Mouse (Mus musculus) ES-E14 (cell line): ENCODE measurements around the gene Masp2.

Source experiments
- HCFC1 ChIP-seq: IDR thresholded peaks from 2 replicates; pipeline ENCODE4 v1.6.1; 2012; ENCODE audit warnings: low read length, inconsistent platforms, borderline replicate concordance; ENCODE audit not compliant: insufficient read depth
- ZC3H11A ChIP-seq: IDR thresholded peaks from 2 replicates; pipeline ENCODE4 v1.6.1; 2012; ENCODE audit warnings: low read depth, mild to moderate bottlenecking, inconsistent platforms, low read length, borderline replicate concordance
- ZNF384 ChIP-seq: IDR thresholded peaks from 2 replicates; pipeline ENCODE4 v1.6.1; 2012; ENCODE audit warnings: low read depth, low read length, inconsistent platforms

DNA sequence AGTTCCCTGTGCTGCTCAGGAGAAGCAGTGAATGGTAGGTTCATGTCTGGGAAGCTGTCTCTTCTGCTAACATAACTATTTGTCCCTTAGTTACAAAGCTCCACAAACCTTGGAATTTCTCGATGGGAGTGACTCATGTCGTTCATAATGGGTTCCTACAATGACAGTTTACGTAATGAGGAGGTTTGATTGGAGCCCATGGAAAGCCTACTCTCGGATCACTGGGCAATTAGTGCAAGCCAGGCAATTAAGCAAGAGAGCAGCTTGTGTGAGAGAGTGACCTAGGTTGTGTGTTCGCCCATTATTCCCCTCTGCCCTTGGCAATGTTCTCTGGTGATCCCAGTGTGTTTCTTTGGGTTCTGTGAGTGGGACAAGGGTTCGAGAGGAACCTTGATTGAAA lies 6.4 kb upstream of the Masp2 start:
- TF ChIP-seq HCFC1: no peak
- TF ChIP-seq ZC3H11A: no peak
- TF ChIP-seq ZNF384: no peak
